Mouse (Mus musculus) liver, embryonic 14.5 days (tissue): ENCODE measurements around the gene Cd69. TPM values are rescaled to one million over a fixed set of nuclear protein-coding genes. Genes with fewer than 3 reads are reported as not detected.

Experiments used
- ATAC-seq: fragments of 200-750 bp; cut with Nextera tagmentation; 2 replicates; pipeline ENCODE4 v1.8.0; 2017; ENCODE audit warnings: moderate number of reproducible peaks, mild to moderate bottlenecking, moderate library complexity; ENCODE audit not compliant: insufficient read depth
- DNase-seq, 3 experiments: peaks; one replicate each; pipeline ENCODE4 v3.0.0-alpha.2; 2012 to 2013; ENCODE audit warnings: low read depth in 3 of 3, low spot score in 3 of 3
- H3K27ac ChIP-seq: fragments of 300-500 bp; sonication (generic); 2 replicates; pipeline ENCODE4 v1.5.1; 2014; ENCODE audit warnings: moderate library complexity, mild to moderate bottlenecking, control low read depth, inconsistent platforms
- H3K27me3 ChIP-seq: fragments of 300-500 bp; sonication (generic); 2 replicates; pipeline ENCODE4 v1.6.1; 2014; ENCODE audit warnings: mild to moderate bottlenecking, low read length, moderate library complexity; ENCODE audit not compliant: control insufficient read depth, insufficient read depth
- H3K36me3 ChIP-seq: fragments of 300-500 bp; sonication (generic); replicated peaks from 2 replicates; pipeline ENCODE4 v1.6.1; 2014; ENCODE audit warnings: low read depth; ENCODE audit not compliant: control insufficient read depth, insufficient read depth
- H3K4me1 ChIP-seq, 2 experiments: fragments of 200-500 bp in 1 of 2; fragments of 300-500 bp in 1 of 2; sonication (generic) in 1 of 2; replicated peaks; 2 replicates each; pipeline ENCODE4 v1.6.1; 2012 to 2014; ENCODE audit warnings: antibody characterized with exemption in 1 of 2, inconsistent platforms in 1 of 2, low read length in 1 of 2; ENCODE audit not compliant: control insufficient read depth in 2 of 2, insufficient read depth in 2 of 2
- H3K4me2 ChIP-seq: fragments of 300-500 bp; sonication (generic); 2 replicates; pipeline ENCODE4 v1.6.1; 2014; ENCODE audit warnings: low read depth, mild to moderate bottlenecking, control low read depth, moderate library complexity
- H3K4me3 ChIP-seq, 2 experiments: fragments of 200-500 bp in 1 of 2; fragments of 300-500 bp in 1 of 2; sonication (generic) in 1 of 2; 2 replicates each; pipeline ENCODE4 v1.5.1; 2012 to 2014; ENCODE audit warnings: low read depth in 2 of 2, low read length in 2 of 2, mild to moderate bottlenecking in 2 of 2, control low read depth in 1 of 2, inconsistent platforms in 1 of 2, moderate library complexity in 1 of 2; ENCODE audit not compliant: insufficient read depth in 1 of 2
- H3K9ac ChIP-seq: fragments of 300-500 bp; sonication (generic); replicated peaks from 2 replicates; pipeline ENCODE4 v1.6.1; 2014; ENCODE audit warnings: mild to moderate bottlenecking, control low read depth, moderate library complexity
- H3K9me3 ChIP-seq: fragments of 300-500 bp; sonication (generic); 2 replicates; pipeline ENCODE4 v1.6.1; 2016; ENCODE audit warnings: low read length, mixed read lengths; ENCODE audit not compliant: control insufficient read depth
- CTCF ChIP-seq: IDR thresholded peaks from 2 replicates; pipeline ENCODE4 v1.5.1; 2016; ENCODE audit warnings: antibody characterized with exemption, low read depth, control low read depth
- EP300 ChIP-seq: IDR thresholded peaks from 2 replicates; pipeline ENCODE4 v1.6.1; 2016; ENCODE audit warnings: antibody characterized with exemption, low read depth
- WGBS: fragments of 180-500 bp; shearing (Covaris S2); extraction: QIAGEN DNeasy Blood & Tissue Kit; methylation state at CpG from one replicate; pipeline ENCODE4 v1.1.7; 2014; ENCODE audit not compliant: insufficient replicate concordance; 5-methylcytosine and 5-hydroxymethylcytosine counted together
- polyA plus RNA-seq, 2 experiments: library from polyadenylated mRNA; depleted of rRNA in 1 of 2; stranded (reverse) in 1 of 2; unstranded in 1 of 2; fragments of >200 nt; fragmentation: Nextera tagmentation in 1 of 2; extraction: Ambion mirVana in 1 of 2; gene quantifications; 2 replicates each; pipeline versions ENCODE4 v1.2.1 to v1.2.3; 2012 to 2014

Gene Cd69
- polyA plus RNA-seq (2012; rRNA removed) (0.44 and 0.98 TPM in 2 replicates), polyA plus RNA-seq (2014; fragmentation: Nextera tagmentation; extraction: Ambion mirVana) (0.97 and 1.1 TPM in 2 replicates)

- no peak within 1 kb of the TSS for H3K27ac ChIP-seq
- DNase-seq (no peak), ATAC-seq (no peak; the same call in 1 of the 2 replicates)
- H3K4me2 ChIP-seq: peak within 1 kb of the TSS; percentile 21
- H3K36me3 ChIP-seq: no peaks in the 10 kb centered on the region
- 10% methylated on average over 9 of the region's 9 CpGs for WGBS
- H3K4me1 ChIP-seq: no peaks in the 10 kb centered on the region
- H3K9me3 ChIP-seq: no peaks in the 10 kb centered on the region
- H3K4me3 ChIP-seq: peak within 1 kb of the TSS; percentile 18 to 21; a peak in 3 of 4 replicates
- TF ChIP-seq CTCF (no peak), EP300 (no peak)
- no peaks in the 10 kb centered on the region for H3K27me3 ChIP-seq
- H3K9ac ChIP-seq: no peak within 1 kb of the TSS
These were observed at the start of gene Cd69 for GRCm38 (mm10) chr6:129275220-129275619. Cd69 (minus strand) TSS chr6:129275436.

GRCm38 (mm10) chr6:129319331-129319730 is 44.1 kb upstream of the Cd69 start:
- DNase-seq (no peak), ATAC-seq (no peak)
- H3K4me1 ChIP-seq: no peaks in the 10 kb centered on the region
- no peaks in the 10 kb centered on the region for H3K9me3 ChIP-seq
- H3K27ac ChIP-seq: no peak overlapping the region
- no peak overlapping the region for H3K9ac ChIP-seq
- H3K4me3 ChIP-seq: no peak overlapping the region
- H3K4me2 ChIP-seq: no peak overlapping the region
- no peaks in the 10 kb centered on the region for H3K36me3 ChIP-seq
- 56% methylated on average over 4 of the region's 4 CpGs for WGBS
- H3K27me3 ChIP-seq: no peaks in the 10 kb centered on the region
- no peak for TF ChIP-seq CTCF
- no peak for TF ChIP-seq EP300

- peak; percentile 30 for TF ChIP-seq CTCF
- TF ChIP-seq EP300: no peak
- no peak overlapping the region for H3K4me3 ChIP-seq
- WGBS: 31% methylated on average over 1 of the region's 1 CpGs
- H3K4me2 ChIP-seq: no peak overlapping the region
- H3K9me3 ChIP-seq: no peaks in the 10 kb centered on the region
- H3K4me1 ChIP-seq: no peaks in the 10 kb centered on the region
- no peaks in the 10 kb centered on the region for H3K36me3 ChIP-seq
- no peaks in the 10 kb centered on the region for H3K27me3 ChIP-seq
- DNase-seq (no peak), ATAC-seq (no peak)
- H3K9ac ChIP-seq: no peak overlapping the region
- H3K27ac ChIP-seq: no peak overlapping the region
These were observed 43.2 kb upstream of the Cd69 start for GRCm38 (mm10) chr6:129318395-129318794.

GRCm38 (mm10) chr6:129316463-129316862 is 41.2 kb upstream of the Cd69 start:
- H3K27ac ChIP-seq: no peak overlapping the region
- no peaks in the 10 kb centered on the region for H3K4me1 ChIP-seq
- H3K4me2 ChIP-seq: no peak overlapping the region
- WGBS: 50% methylated on average over 2 of the region's 2 CpGs
- H3K9me3 ChIP-seq: no peaks in the 10 kb centered on the region
- no peaks in the 10 kb centered on the region for H3K27me3 ChIP-seq
- DNase-seq (no peak), ATAC-seq (no peak)
- no peak overlapping the region for H3K9ac ChIP-seq
- H3K36me3 ChIP-seq: no peaks in the 10 kb centered on the region
- no peak overlapping the region for H3K4me3 ChIP-seq
- TF ChIP-seq CTCF (no peak), EP300 (no peak)

- ATAC-seq (no peak), DNase-seq (no peak)
- Histone ChIP-seq H3K27me3 (no peaks in the 10 kb centered on the region), H3K9ac (no peak overlapping the region), H3K36me3 (no peaks in the 10 kb centered on the region), H3K27ac (no peak overlapping the region), H3K4me3 (no peak overlapping the region), H3K4me1 (no peaks in the 10 kb centered on the region), H3K9me3 (no peaks in the 10 kb centered on the region), H3K4me2 (no peak overlapping the region)
- TF ChIP-seq CTCF (no peak), EP300 (no peak)
- 16% methylated on average over 1 of the region's 1 CpGs for WGBS
These were observed 40.5 kb upstream of the Cd69 start for GRCm38 (mm10) chr6:129315698-129316097.
